Mouse (Mus musculus) urinary bladder, postnatal 14 days (tissue): ENCODE results near the gene Kctd18.
"Not testable (repeated sequence)": the region's sequence is repeated elsewhere in the genome, so short reads cannot be mapped to it uniquely, and the experiment has no call there.

Source experiments
- DNase-seq: peaks from one replicate; pipeline ENCODE4 v3.0.0; 2021; ENCODE audit warnings: low spot score

Kctd18 gene

DNA sequence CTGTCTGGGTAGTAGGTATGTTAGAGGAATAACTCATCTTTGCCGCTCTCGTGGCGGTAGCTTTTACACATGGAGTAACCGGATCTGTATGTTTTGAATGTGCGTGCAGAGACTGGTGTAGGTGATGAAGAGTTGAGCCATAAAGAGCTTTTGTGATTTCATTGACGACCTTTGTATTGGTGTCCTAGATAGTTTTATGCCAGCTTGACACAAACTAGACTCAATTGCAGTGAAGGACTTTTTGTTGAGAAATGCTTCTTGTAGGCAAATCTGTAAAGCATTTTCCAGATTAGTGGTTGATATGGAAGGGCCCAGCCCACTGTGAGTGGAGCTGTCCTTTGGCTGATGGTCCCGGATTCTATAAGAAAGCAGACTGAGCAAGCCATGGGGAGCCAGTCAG lies at the start of gene Kctd18:
TSS of gene Kctd18 (minus strand) at position 101 of the 400 bp plus-strand sequence.
- DNase-seq, result no peak

GRCm38 (mm10) chr1:58065606-58066005 lies 46.9 kb upstream of the Kctd18 start:
- DNase-seq, result no peak

GRCm38 (mm10) chr1:58065151-58065550 lies 46.4 kb upstream of the Kctd18 start:
- DNase-seq, result no peak

DNA sequence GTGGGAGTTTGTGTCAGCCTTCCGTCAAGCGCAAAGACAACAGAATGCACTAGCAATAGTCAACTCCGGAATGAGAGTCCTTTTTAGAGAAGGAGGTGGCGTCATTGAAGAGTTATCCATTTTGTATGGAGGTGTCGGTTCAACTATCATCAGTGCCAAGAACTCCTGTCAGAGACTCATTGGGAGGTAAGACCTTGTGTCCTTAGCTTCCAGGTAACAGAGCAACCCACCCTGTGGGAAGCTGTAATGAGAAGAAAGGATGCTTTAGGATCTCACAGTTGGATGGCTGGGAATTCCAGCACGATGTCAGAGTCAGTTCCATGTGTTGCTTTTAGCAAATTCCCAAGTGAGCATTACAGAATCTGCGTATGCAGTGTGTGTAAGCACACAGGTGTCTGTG lies 43.4 kb upstream of the Kctd18 start:
- no peak for DNase-seq

DNA sequence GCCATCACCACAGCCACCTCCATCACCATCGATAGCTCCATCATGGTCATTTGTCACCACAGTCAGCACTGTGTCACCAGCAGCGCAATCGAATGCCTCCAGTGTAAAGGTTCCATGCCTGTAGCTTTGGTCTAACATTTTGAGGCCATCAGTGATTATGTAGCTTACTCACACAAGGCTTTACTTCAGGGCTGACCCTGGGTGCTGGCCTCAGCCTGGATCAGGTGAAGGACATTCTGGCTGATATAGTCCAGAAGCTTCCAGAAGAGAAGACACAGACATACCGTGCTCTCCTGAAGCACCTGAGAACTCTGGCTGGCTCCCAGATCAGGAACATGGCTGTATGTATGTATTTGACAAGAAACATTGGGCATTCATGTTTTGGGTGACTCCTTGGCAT lies 40.1 kb upstream of the Kctd18 start:
- no peak for DNase-seq

DNA sequence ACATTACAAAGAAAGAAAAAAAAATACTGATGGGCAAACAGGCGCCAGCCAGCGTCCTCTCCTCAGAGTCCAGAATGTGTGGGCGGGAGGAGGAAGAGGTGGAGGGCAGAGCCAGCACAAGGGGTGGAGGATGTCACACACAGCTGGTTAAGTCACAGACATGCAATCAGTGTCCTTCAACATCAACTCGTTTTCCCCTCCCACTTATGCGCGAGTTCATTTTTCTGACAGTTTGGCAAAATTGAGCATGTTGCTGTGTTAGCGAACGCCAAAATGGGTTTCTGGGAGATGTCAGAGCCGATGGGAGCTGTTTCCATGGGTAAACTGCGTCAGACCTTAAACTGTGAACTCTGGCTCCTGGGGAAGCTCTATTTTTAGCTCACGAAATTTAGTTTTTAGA lies 38.2 kb upstream of the Kctd18 start:
- DNase-seq, result no peak

- DNase-seq, result no peak
Observed at GRCm38 (mm10) chr1:58056074-58056807, 37.5 kb upstream of the Kctd18 start.

DNA sequence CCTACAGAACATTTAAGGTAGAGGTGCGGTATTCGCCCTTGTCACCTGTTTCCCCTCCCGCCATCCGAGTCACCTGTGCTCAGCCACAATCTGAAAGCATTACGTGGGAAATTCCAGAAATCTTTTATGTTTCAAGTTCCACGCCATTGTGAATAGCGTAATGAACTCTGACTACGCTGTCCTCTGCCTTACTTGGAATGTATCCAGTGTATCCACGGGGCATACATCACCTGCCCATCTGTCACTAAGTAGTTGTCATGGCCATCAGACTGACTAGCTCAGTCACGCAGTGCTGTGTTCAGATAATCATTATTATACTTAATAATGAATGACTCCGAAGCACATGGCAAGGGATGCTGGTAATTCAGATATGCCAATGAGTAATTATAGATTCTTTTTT lies 36.8 kb upstream of the Kctd18 start:
- DNase-seq, result no peak

DNA sequence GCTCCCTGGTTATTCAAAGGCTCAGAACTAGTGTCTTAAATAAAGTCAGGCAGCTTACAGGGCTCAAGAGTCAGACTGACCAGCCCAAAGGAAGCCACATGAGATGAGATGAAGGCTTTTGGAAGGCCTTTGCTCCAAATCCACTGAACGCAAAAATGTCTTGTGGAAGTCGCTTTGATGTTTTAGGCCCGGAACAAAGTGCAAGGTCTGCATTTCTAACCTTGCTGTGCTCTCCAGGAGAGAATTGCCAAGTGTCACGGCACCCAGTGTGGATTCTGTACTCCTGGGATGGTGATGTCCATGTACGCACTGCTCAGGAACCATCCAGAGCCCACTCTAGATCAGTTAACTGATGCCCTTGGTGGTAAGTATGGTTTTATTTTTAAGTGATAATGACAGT lies 30.4 kb upstream of the Kctd18 start:
- DNase-seq, result no peak

GRCm38 (mm10) chr1:58046721-58047290 lies 28.1 kb upstream of the Kctd18 start:
- DNase-seq, result no peak

- no peak for DNase-seq
Observed at GRCm38 (mm10) chr1:58045546-58045945, 26.8 kb upstream of the Kctd18 start.

DNA sequence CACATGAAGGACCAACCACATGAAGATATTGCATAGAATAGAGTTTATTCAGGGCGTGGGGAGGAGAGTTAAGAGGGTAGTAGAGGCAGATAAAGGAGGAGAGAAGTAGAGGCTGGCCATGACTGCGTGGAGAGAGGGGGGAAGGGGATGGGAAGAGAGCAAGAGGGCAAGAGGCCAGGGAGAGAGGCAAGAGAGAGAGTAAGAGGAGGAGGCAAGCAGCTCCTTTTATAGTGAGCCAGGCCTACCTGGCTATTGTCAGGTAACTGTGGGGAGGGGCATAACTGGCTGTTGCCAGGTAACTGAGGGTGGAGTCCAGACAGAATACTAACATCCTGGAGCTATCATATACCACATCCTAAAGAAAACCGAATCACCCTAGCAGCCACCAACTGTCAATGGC lies 26.3 kb upstream of the Kctd18 start:
- DNase-seq, result no peak

DNA sequence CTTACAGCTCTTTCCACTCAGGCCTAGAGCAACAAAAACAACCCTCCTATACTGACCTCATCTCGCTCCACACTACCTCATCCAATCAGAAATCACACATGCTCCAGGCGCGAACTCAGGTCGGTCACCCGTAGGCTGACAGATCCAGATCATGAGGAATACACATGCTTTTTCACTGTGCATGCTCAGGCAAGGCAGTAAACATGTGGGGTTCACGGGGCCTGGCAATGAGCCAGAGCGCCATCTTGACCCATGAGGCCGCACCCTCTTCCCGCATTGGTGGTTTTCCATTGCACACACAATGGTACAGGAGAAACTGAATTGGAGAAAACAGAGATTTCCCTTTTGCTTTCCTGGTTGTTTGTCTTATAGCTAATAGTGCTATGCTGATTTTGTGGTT lies 18.6 kb upstream of the Kctd18 start:
- not testable (repeated sequence) for DNase-seq

DNA sequence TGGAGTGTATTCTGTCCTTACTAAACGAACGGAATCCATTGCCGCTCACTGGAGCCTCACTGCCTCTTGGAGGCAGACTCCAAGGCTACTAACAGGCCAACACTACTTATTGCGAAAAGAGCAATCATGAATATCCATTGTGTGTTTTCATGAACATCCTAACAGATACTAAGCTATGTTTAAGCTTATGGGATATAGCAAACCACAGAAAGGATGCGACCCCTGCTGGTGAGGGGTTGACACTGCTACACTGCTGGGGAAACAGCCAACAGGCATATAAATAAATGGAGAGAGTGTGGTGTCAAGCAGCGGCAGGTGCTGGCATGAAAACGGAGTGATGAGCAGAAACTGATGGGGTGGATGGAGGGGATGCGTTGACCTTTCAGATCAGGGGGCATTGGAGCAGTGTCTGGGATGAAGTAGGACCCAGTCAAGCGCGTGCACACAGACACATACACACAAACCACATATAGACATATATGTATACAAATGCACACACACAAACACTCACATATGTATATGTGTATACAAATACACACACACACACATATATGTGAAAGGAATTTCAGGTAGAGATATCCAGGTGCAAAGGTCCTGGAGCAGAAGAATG lies 12.5 kb upstream of the Kctd18 start:
- peak; percentile 65 for DNase-seq

DNA sequence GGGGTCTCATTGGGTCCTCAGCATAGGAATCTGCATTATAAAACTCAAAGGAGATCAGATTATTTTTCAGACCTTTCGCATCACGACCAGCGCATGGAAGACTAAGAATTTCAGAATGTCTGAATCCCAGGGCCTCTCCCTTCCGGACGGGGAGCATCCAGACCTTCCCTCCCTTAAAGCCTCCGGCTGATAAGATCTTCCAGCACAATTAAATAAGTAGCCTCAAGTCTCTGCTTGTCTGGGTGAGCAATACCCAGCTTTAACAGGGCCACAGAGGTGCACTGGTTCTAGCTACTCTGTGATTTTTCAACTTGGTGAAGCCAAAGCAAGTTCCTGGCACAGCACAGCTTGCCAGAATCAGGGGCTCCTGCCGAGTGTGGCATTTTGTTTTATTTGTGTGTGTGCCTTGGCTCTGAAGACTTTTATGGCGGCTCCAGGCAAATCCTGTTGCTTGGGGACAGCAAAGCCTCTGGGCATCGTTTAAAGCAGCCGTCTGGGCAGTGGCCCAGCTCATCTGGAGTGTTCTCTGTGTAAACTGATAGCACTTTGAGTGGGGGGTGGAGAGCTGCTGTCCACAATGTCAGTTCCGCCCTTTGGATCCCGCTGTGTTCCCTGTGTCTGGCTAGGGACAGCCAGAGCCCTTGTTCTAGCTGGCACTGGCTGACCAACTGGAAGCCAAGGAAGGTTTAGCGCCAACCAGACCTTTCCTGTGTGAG lies 11.6 kb upstream of the Kctd18 start:
- peak; percentile 70 for DNase-seq

- DNase-seq, result peak; percentile 74
Observed at GRCm38 (mm10) chr1:58029636-58030117, 10.9 kb upstream of the Kctd18 start, which contains the start of gene Aox1. Gene Aox1 (plus strand): TSS chr1:58029931.

GRCm38 (mm10) chr1:58027707-58028106 lies 9.0 kb upstream of the Kctd18 start:
- DNase-seq, result no peak

- DNase-seq, result not testable (repeated sequence)
Observed at GRCm38 (mm10) chr1:58006388-58006787, 12.4 kb downstream of the Kctd18 start.

GRCm38 (mm10) chr1:57998146-57998545 lies 20.6 kb downstream of the Kctd18 start:
- DNase-seq, result no peak

DNA sequence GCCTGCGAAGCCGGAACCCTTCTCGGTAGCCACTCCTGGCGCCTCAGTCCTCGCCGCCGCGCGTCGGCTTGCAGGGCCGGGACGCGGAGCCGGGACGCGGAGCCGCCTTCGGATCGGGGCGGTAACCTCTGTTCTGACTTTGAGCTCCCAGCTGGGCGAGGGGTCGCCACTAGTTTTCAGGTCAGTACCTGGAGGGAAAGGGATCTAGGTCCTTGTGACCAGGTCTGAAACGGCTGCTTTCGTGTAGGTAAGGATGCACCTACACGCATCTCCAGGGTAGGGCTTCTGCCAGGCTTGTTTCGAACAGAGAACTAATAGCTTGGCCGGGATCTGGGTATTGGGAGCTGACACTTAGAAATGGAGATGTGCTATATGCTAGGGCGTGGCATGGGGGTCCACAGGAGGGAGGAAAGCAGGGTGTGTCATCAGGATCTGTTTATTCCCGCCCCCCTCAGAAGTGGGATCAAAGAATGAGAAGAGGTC lies 22.6 kb downstream of the Kctd18 start:
- no peak for DNase-seq

GRCm38 (mm10) chr1:57995432-57996132 lies 23.2 kb downstream of the Kctd18 start, which contains the start of gene Sgo2a:
Gene Sgo2a (plus strand): TSS chr1:57995971.
- peak; percentile 95 for DNase-seq

GRCm38 (mm10) chr1:57991277-57991676 lies 27.5 kb downstream of the Kctd18 start:
- no peak for DNase-seq
